Mouse (Mus musculus) embryonic facial prominence, embryonic 10.5 days (tissue): ENCODE measurements around the gene Dnajc7. TPM values are rescaled to one million over a fixed set of nuclear protein-coding genes. Genes with fewer than 3 reads are reported as not detected.
"Not testable (repeated sequence)": the region's sequence is repeated elsewhere in the genome, so short reads cannot be mapped to it uniquely, and the experiment has no call there.

Experiments used
- DNase-seq: peaks from one replicate; pipeline ENCODE4 v3.0.0-alpha.2; 2017; ENCODE audit warnings: low spot score
- H3K27ac ChIP-seq: fragments of 300-500 bp; sonication (generic); replicated peaks from 2 replicates; pipeline ENCODE4 v1.5.1; 2016; ENCODE audit warnings: mild to moderate bottlenecking
- H3K27me3 ChIP-seq: fragments of 300-500 bp; sonication (generic); replicated peaks from 2 replicates; pipeline ENCODE4 v1.6.1; 2016; ENCODE audit warnings: low read depth, mild to moderate bottlenecking; ENCODE audit not compliant: poor library complexity, severe bottlenecking
- H3K36me3 ChIP-seq: fragments of 300-500 bp; sonication (generic); replicated peaks from 2 replicates; pipeline ENCODE4 v1.6.1; 2016; ENCODE audit warnings: mild to moderate bottlenecking, moderate library complexity
- H3K4me1 ChIP-seq: fragments of 300-500 bp; sonication (generic); 2 replicates; pipeline ENCODE4 v1.6.1; 2016
- H3K4me3 ChIP-seq: fragments of 300-500 bp; sonication (generic); 2 replicates; pipeline ENCODE4 v1.5.1; 2016; ENCODE audit warnings: mild to moderate bottlenecking, moderate library complexity
- H3K9me3 ChIP-seq: fragments of 300-500 bp; sonication (generic); 2 replicates; pipeline ENCODE4 v1.6.1; 2016; ENCODE audit warnings: mild to moderate bottlenecking
- WGBS: fragments of 180-500 bp; shearing (Covaris S2); methylation state at CpG from one replicate; pipeline ENCODE4 v1.1.7; 2016; 5-methylcytosine and 5-hydroxymethylcytosine counted together
- polyA plus RNA-seq: library from polyadenylated mRNA; unstranded; fragments of >200 nt; fragmentation: Nextera tagmentation; extraction: Ambion mirVana; gene quantifications from 2 replicates; pipeline ENCODE4 v1.2.1, GENCODE M21; 2016

Gene Dnajc7
- polyA plus RNA-seq, 1 experiment from 2014 or later = 279 TPM

GRCm38 (mm10) chr11:100592346-100593046 is 27.5 kb downstream of the Dnajc7 start:
- 87% methylated on average over 11 of the region's 11 CpGs for WGBS
- Histone ChIP-seq H3K9me3 (no peaks in the 10 kb centered on the region), H3K4me3 (no peak overlapping the region), H3K27ac (no peak overlapping the region), H3K4me1 (no peaks in the 10 kb centered on the region), H3K27me3 (no peaks in the 10 kb centered on the region), H3K36me3 (peaks cover 100% of the 10 kb centered on the region)
- no peak for DNase-seq

GRCm38 (mm10) chr11:100588462-100588861 is 31.5 kb downstream of the Dnajc7 start:
- Histone ChIP-seq H3K27me3 (no peaks in the 10 kb centered on the region), H3K9me3 (no peaks in the 10 kb centered on the region), H3K36me3 (peaks cover 100% of the 10 kb centered on the region), H3K27ac (no peak overlapping the region), H3K4me1 (no peaks in the 10 kb centered on the region), H3K4me3 (no peak overlapping the region)
- 94% methylated on average over 2 of the region's 2 CpGs for WGBS
- DNase-seq = no peak

GRCm38 (mm10) chr11:100585148-100585547 is 34.8 kb downstream of the Dnajc7 start:
- whole genome bisulfite sequencing = 97% methylated on average over 3 of the region's 3 CpGs
- no peaks in the 10 kb centered on the region for H3K9me3 ChIP-seq
- no peaks in the 10 kb centered on the region for H3K27me3 ChIP-seq
- H3K4me1 ChIP-seq = no peaks in the 10 kb centered on the region
- no peak for DNase-seq
- peaks cover 100% of the 10 kb centered on the region for H3K36me3 ChIP-seq
- H3K27ac ChIP-seq = no peak overlapping the region
- no peak overlapping the region for H3K4me3 ChIP-seq

GRCm38 (mm10) chr11:100584561-100584961 is 35.4 kb downstream of the Dnajc7 start:
- Histone ChIP-seq H3K9me3 (no peaks in the 10 kb centered on the region), H3K27me3 (no peaks in the 10 kb centered on the region), H3K4me1 (no peaks in the 10 kb centered on the region), H3K36me3 (peaks cover 100% of the 10 kb centered on the region), H3K27ac (no peak overlapping the region), H3K4me3 (no peak overlapping the region)
- DNase-seq = no peak
- 92% methylated on average over 7 of the region's 7 CpGs for WGBS

- H3K9me3 ChIP-seq = no peaks in the 10 kb centered on the region
- DNase-seq = no peak
- H3K36me3 ChIP-seq = peaks cover 100% of the 10 kb centered on the region
- H3K4me3 ChIP-seq = no peak overlapping the region
- no peaks in the 10 kb centered on the region for H3K4me1 ChIP-seq
- H3K27me3 ChIP-seq = no peaks in the 10 kb centered on the region
- 93% methylated on average over 2 of the region's 2 CpGs for WGBS
- no peak overlapping the region for H3K27ac ChIP-seq
Observed at GRCm38 (mm10) chr11:100582836-100583235, 37.1 kb downstream of the Dnajc7 start.

GRCm38 (mm10) chr11:100582413-100582812 is 37.6 kb downstream of the Dnajc7 start:
- WGBS = 94% methylated on average over 1 of the region's 1 CpGs
- not testable (repeated sequence) for H3K4me3 ChIP-seq, H3K27me3 ChIP-seq, H3K9me3 ChIP-seq, DNase-seq, H3K27ac ChIP-seq, H3K4me1 ChIP-seq
- peaks cover 98% of the 10 kb centered on the region for H3K36me3 ChIP-seq

- Histone ChIP-seq H3K27ac (no peak overlapping the region), H3K36me3 (peaks cover 98% of the 10 kb centered on the region), H3K27me3 (0 out of 2 replicates have a peak, but pooled peaks cover under 1% of the 10 kb centered on the region), H3K4me3 (no peak overlapping the region), H3K4me1 (no peaks in the 10 kb centered on the region), H3K9me3 (no peaks in the 10 kb centered on the region)
- WGBS = 93% methylated on average over 4 of the region's 4 CpGs
- no peak for DNase-seq
Observed at GRCm38 (mm10) chr11:100581756-100582155, 38.2 kb downstream of the Dnajc7 start.

GRCm38 (mm10) chr11:100580275-100580674 is 39.7 kb downstream of the Dnajc7 start:
- DNase-seq = no peak
- 90% methylated on average over 13 of the region's 13 CpGs for WGBS
- Histone ChIP-seq H3K36me3 (peaks cover 89% of the 10 kb centered on the region), H3K27ac (no peak overlapping the region), H3K27me3 (peaks cover 15% of the 10 kb centered on the region), H3K4me1 (peaks cover 10% of the 10 kb centered on the region), H3K9me3 (no peaks in the 10 kb centered on the region), H3K4me3 (no peak overlapping the region)

GRCm38 (mm10) chr11:100579116-100579799 is 40.7 kb downstream of the Dnajc7 start:
- Histone ChIP-seq H3K27ac (no peak overlapping the region), H3K4me3 (no peak overlapping the region), H3K36me3 (peaks cover 79% of the 10 kb centered on the region), H3K9me3 (no peaks in the 10 kb centered on the region), H3K4me1 (peaks cover 17% of the 10 kb centered on the region), H3K27me3 (peaks cover 15% of the 10 kb centered on the region)
- 93% methylated on average over 9 of the region's 9 CpGs for WGBS
- DNase-seq = no peak

GRCm38 (mm10) chr11:100577852-100578599 is 41.9 kb downstream of the Dnajc7 start:
- no peak overlapping the region for H3K4me3 ChIP-seq
- H3K27me3 ChIP-seq = peaks cover 16% of the 10 kb centered on the region
- peaks cover 67% of the 10 kb centered on the region for H3K36me3 ChIP-seq
- H3K27ac ChIP-seq = no peak overlapping the region
- H3K4me1 ChIP-seq = peaks cover 17% of the 10 kb centered on the region
- 86% methylated on average over 8 of the region's 8 CpGs for WGBS
- H3K9me3 ChIP-seq = no peaks in the 10 kb centered on the region
- no peak for DNase-seq

- no peak for DNase-seq
- WGBS = 68% methylated on average over 21 of the region's 21 CpGs
- H3K27me3 ChIP-seq = peaks cover 34% of the 10 kb centered on the region
- peaks cover 22% of the 10 kb centered on the region for H3K4me1 ChIP-seq
- peak overlapping the region; percentile 79; the same call in 1 of the 2 replicates for H3K4me3 ChIP-seq
- peaks cover 49% of the 10 kb centered on the region for H3K36me3 ChIP-seq
- H3K9me3 ChIP-seq = no peaks in the 10 kb centered on the region
- 0 out of 2 replicates have a peak overlapping the region, but pooled peaks have one; percentile 19 for H3K27ac ChIP-seq
Observed at GRCm38 (mm10) chr11:100576256-100576655, 43.7 kb downstream of the Dnajc7 start.

- Histone ChIP-seq H3K36me3 (peaks cover 41% of the 10 kb centered on the region), H3K27ac (peak overlapping the region; percentile 84), H3K9me3 (no peaks in the 10 kb centered on the region), H3K27me3 (peaks cover 41% of the 10 kb centered on the region), H3K4me1 (peaks cover 30% of the 10 kb centered on the region), H3K4me3 (peak overlapping the region; percentile 79)
- WGBS = 26% methylated on average over 2 of the region's 2 CpGs
- peak; percentile 24 for DNase-seq
Observed at GRCm38 (mm10) chr11:100575484-100575855, 44.5 kb downstream of the Dnajc7 start.
